Mouse (Mus musculus) left cerebral cortex, postnatal 36 days (tissue): ENCODE data around the gene Xylt1. TPM values are rescaled to one million over a fixed set of nuclear protein-coding genes. Genes with fewer than 3 reads are reported as not detected.
A peak's percentile ranks its signal among the peaks of the same experiment; 100 is the strongest.

ENCODE experiments used
- DNase-seq, 2 experiments: peaks; one replicate each; pipeline ENCODE4 v3.0.0; 2021 to 2022; ENCODE audit warnings: low spot score in 2 of 2, mixed read lengths in 1 of 2
- intact Hi-C: fragments of 180-260 bp; cut with DNase I; formaldehyde crosslinking; loops from one replicate; pipeline ENCODE4 v1.15.1; 2025
- total RNA-seq, 2 experiments: library from RNA; stranded (reverse); gene quantifications; 2 replicates each; pipeline ENCODE4 v1.2.3; 2021

Gene Xylt1
- total RNA-seq, 2 experiments from 2014 or later, result 46.0 to 59.0 TPM

DNA sequence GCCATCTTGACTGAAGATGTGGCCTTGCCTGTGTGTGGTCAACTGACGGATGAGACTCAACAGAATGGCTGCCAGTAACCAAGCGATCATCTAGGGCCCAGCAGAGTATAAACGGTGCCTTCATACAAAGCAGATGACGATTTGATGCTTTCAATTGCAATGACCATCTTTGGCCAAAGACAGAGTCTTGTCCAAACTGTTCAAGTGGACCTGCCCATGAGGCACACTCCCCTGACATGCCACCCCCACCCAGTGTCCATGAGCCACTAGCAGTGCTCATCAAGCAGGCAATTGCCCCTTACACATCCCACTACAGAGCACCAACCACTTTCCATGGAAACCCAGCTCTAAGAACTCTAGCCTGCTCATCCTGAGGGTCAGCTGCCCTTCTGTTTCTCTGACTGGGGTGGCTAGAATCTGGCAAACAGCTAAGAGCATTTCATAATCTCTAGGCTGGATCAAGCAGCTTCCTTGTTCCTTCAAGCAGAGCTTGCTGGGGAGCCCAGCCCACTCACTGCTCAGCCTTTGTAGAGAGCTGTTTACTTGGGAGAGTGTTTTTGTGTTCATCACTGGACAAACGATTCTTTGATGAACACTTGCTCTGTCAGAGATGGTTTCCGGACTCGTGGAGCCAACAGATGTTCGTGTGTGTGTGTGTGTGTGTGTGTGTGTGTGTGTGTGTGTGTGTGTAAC, 114.0 kb downstream of the Xylt1 start:
- intact Hi-C loops, result no loop called here
- no peak for DNase-seq

GRCm38 (mm10) chr7:117495751-117496150, 115.0 kb downstream of the Xylt1 start:
- DNase-seq, result no peak
- intact Hi-C loops, result no loop called here

GRCm38 (mm10) chr7:117498173-117498572, 117.4 kb downstream of the Xylt1 start:
- DNase-seq, result no peak
- intact Hi-C loops, result no loop called here

DNA sequence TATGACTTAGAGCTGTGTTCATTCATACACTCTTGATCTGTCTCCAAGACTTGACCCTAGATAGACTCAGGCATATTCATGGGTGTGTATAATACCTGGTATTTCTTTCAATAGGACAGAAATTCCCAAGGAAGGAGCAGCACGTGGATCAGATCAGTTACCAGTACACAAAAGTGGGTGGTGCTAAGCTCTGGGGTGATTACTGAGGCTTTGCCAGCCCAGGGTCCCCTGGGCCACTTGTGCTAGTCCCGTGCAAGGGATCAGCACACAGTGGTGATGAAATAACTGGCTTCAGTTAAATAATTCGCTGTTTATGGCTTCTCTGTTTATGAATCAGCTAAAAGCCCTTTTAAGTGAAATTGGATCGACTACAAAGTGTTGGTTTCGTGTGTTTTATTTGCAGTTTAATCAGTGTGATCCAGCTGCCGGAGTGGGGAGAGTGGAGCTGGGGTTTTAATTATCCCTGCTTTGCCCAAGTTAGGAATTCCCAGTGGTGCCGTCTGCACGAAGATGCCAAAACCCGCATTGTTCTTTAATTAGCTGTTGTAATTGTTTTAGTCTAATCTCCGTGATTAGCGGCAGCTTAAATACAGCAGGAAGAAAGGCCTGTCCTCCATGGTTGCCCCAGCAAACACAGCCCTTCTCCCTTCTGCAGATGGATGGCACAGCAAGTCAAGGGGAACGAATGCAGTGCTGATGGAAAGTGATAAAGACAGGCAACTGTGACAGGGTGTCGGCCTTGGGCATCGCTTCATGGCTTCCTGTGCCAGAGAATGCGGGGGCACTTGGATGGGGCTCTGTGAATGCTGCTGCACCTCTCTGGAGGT, 120.8 kb downstream of the Xylt1 start:
- intact Hi-C loops, result no loop called here
- no peak for DNase-seq

DNA sequence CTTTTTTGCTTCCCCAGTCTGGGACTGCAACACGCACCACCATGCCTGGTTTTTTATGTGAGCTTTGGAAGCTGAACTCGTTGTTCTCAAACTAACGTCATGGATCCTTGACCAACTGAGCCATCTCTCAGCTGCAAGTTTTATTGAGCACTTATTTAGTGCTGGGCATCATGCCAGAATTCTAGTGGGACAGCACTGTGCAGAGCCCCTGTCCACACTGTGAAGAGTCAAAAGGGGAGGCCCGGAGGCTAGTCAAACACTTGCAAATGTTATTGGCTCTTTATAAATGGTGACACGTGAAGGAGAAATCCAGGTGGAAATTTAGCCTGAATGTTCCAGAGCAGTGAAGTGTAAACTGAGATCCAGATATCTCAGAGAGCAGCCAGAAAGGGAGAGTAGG, 121.6 kb downstream of the Xylt1 start:
- no peak for DNase-seq
- intact Hi-C loops, result no loop called here

GRCm38 (mm10) chr7:117503714-117504113, 122.9 kb downstream of the Xylt1 start:
- DNase-seq, result no peak
- intact Hi-C loops, result no loop called here

- DNase-seq, result no peak
- intact Hi-C loops, result no loop called here
These were observed 125.0 kb downstream of the Xylt1 start for GRCm38 (mm10) chr7:117505791-117506190.

DNA sequence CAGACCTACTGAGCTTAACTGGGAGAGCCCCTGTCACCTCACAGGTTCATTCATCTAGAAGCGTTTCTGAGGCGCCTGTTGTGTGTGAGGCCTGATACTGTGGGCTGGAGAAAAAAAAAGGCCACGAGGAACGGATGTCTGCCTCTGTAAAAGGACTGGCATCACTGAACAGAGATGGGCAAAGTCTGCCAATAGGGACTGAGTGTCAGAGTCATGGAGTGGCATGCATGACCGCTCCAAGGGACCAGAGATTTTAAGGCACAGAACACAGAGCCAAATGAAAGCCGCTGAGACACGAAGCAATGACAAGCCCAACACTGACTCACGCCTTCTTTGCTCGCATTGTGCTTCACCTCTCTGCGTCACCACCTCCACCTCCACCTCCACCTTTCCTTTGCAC, 126.6 kb downstream of the Xylt1 start:
- intact Hi-C loops, result no loop called here

GRCm38 (mm10) chr7:117508090-117508489, 127.3 kb downstream of the Xylt1 start:
- intact Hi-C loops, result no loop called here
- no peak for DNase-seq

More for the DNA sequence above, 126.6 kb downstream of the Xylt1 start:
- DNase-seq, result no peak

GRCm38 (mm10) chr7:117510113-117510512, 129.3 kb downstream of the Xylt1 start:
- DNase-seq, result peak; percentile 17 to 26
- intact Hi-C loops, result loop anchor here (5.0 kb wide), 1 partner anchor 43 kb away; no protein-coding TSS in a partner anchor

- intact Hi-C loops, result loop anchor here (5.0 kb wide), 1 partner anchor 45 kb away; no protein-coding TSS in a partner anchor
- no peak for DNase-seq
These were observed 131.5 kb downstream of the Xylt1 start for GRCm38 (mm10) chr7:117512301-117512700.

- DNase-seq, result no peak
- intact Hi-C loops, result no loop called here
These were observed 135.0 kb downstream of the Xylt1 start for GRCm38 (mm10) chr7:117515794-117516193.

DNA sequence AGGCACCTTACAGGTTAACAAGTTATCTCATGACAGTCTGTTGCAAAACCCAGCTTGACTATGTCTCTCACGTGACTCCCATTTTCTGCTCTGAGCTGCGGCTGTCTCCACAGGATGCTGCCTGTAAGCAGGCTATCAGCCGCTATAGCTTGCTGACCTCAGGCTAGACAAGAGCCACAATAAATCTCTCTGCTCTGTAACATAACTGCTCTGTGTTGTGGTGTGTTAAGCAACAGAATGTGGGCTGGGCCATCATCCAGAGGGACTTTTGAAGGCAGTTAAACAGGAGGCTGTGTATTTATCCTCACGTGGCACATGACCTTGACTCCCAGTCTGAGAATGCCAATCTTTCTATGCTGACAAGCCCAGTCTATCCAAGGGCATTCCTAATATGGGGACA, 136.1 kb downstream of the Xylt1 start:
- DNase-seq, result no peak
- intact Hi-C loops, result no loop called here

GRCm38 (mm10) chr7:117521369-117521768, 140.6 kb downstream of the Xylt1 start:
- no peak for DNase-seq
- intact Hi-C loops, result no loop called here

DNA sequence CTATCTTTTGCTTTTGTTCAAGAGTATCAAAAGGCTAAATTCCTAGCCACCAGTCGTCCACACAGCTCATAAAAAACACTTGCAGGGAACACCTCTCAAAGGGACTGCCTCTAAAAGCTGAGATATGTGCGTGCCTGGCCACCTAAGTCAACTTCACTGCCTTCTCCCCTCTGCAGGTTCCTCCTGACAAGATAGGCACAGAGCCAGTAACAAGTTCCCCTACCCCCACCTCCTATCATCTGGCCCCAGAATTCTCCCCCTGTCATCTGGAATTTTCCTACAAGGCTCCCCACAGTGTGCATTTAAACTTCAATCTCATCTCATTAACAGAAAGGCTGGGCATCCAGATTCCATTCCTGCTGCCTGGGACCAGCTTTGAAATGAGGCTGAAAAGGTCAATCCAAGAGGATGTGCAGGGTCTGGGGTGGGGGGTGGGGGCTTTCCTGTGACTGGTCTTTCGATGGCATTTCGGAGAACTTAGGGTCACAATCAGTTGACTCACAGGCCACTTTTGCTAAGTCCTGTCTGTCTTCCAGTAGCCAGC, 141.4 kb downstream of the Xylt1 start:
- DNase-seq, result no peak
- intact Hi-C loops, result no loop called here

DNA sequence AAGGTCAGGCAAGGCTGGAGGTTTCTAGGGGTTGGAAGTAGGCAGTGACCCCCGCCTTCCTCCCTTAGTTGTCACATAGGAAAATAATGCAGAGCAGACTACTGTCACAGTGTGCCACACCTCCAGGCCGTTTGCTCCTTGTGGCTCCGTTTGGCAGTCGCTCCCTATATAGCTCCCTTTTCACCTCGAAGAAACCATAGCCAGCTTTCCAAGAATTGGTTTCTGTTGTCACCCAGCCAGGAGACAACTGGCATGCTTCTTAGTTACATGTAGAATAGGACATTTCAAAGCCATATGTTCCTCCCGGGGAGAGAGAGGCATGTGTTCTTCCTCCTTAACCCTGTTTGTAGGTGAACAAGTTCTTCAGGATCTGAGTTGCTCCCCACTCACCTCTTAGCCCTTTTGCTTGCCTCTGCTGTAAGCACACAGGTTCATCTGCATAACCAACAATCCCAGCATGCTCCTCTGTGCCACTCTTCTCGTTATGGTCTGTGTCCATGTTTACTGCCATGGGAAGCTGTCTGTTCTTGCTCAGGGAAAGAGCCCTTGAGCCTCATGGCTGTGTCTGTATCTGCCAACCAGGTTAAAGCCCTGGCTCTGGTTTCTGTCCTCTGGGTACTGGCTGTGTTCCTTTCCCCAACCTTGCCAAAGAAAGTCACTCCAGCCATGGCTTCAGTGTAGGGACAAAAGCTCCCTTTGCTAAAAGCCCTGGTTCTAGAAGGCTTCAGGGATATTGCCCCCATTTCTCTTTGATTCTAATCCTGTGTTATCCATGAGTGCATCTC, 143.8 kb downstream of the Xylt1 start:
- DNase-seq, result no peak
- intact Hi-C loops, result no loop called here

- intact Hi-C loops, result no loop called here
- peak in 1 of 2 experiments; percentile 23 for DNase-seq
These were observed 144.9 kb downstream of the Xylt1 start for GRCm38 (mm10) chr7:117525678-117526077.

GRCm38 (mm10) chr7:117526570-117526969, 145.8 kb downstream of the Xylt1 start:
- no peak for DNase-seq
- intact Hi-C loops, result no loop called here

DNA sequence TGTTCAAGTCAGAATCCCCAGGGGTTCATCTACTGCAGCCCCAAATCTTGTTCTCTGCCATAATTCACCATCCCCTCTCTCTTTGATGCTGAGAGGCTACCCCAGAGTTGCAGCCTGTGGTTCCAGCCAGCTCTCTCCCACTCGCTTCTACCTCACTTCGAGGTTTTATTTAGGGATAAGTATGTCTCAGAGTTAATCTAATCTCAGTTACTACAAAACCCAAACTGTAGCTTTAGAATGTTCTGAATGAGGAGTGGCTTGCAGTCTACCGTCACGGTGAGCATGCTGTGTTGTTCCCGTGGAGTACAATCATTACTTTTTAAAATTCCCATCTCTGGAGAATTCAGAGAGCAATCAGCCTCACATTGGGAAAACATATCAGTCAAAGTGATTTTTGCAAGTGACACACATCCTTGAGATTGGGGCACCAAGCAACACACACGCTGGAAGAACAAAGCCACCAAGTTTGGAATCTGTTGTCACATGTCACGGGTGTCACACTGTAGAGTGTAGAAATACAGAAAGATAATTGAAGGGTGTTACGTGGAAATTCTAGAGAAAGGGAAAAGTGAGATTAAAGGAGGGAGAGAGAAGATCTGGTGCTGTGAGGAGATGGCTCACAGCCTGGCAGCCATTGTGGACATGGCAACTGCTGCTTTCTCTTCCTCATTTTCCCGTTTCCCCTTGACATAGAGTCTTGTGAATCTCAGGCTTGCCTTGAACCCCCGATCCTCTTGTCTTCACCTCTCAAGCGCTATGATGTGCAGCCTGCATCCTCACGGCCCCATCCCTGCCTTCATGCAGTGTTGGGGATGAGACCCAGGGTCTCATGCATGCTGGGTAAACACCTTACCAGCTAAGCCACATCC, 149.2 kb downstream of the Xylt1 start:
- DNase-seq, result no peak
- intact Hi-C loops, result no loop called here
